Mouse (Mus musculus) leukemia stem cell, adult 10-12 weeks (primary cell): ENCODE data around the gene Bsn. TPM values are rescaled to one million over a fixed set of nuclear protein-coding genes. Genes with fewer than 3 reads are reported as not detected.

Experiments
- polyA plus RNA-seq: library from polyadenylated mRNA; stranded (reverse); fragments of >175 nt; gene quantifications from 2 replicates; pipeline ENCODE4 v1.2.3, GENCODE M21; 2012; ENCODE audit warnings: low replicate concordance

Bsn gene
- 1.0 and 3.3 TPM in 2 replicates for polyA plus RNA-seq

GRCm38 (mm10) chr9:108189787-108190679 lies at the start of gene Bsn:
Gene Bsn, minus strand, starts transcription at chr9:108190384.

DNA sequence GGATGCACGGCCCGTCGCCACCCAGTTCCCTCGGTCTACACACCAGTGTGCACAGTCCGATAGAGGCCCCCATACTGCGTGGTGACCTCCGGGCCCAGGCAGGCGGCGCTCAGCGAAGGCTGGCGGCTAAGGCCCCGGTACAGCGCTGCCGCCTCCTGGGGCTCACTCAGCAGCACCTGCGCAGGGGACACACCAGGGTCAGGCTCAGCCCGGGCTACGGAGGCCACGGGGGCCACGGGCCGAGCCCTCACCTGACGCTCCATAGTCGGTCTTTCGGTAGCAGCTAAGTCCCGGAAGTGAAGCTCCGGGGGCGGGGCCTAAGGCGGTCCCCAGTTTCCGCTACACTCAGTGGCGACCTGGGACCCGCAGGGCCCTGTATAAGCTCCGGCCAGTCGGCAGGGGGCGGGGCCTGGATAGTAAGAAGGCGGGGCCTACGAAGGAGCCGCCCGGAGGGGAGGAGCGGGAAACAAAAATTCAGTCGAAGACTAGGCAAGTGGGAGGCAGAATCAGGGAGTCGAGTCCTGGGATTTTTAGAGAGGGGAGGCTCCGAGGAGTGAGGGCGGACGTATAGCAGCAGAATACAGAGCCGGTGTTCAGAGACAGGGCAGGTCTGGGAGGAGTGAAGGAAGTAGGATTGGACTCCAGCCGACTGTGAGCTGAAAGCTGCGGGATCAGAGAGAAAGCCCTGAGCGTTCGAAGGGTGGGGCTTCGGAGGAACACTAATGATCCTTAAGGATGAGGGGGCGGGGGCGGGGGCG lies 95.8 kb downstream of the Bsn start, which contains the start of gene Apeh:
Apeh (minus strand) TSS at position 423 of the 758 bp plus-strand sequence.

DNA sequence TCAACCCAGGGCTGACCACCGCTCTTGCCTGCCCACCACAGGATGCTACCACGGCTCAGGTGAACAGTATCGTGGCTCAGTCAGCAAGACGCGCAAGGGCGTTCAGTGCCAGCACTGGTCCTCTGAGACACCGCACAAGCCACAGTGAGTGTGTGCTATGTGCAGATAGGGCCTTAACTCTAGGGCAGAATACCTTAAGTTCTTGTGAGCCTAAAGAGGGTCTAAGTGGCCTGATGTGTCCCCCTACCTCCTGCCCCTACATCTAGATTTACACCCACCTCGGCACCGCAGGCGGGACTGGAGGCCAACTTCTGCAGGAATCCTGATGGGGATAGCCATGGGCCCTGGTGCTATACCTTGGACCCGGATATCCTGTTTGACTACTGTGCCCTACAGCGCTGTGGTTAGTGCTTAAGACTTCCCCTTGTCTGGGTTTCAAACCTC lies 107.2 kb downstream of the Bsn start, which contains the start of gene Rnf123:
Rnf123 (minus strand) TSS at position 359 of the 444 bp plus-strand sequence.

DNA sequence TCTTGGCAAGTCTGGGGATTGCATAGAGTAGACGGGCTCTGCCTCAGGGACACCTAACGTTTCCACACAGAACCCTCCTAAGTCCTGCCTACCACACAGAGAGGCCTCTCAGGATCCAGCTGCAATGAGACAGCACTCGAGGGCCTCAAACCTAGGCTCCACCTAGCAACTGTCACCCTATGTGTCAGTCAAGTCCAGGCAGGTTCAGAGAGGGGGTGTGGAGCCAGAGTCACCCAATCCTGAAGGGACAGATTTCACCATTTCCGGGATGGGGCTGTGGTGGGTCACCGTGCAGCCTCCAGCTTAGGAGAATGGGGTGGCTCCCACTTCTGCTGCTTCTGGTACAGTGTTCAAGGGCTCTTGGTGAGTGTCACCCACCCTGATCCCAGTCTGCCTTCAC lies 110.0 kb downstream of the Bsn start, which contains the start of gene Mst1:
Mst1 (plus strand) TSS at position 269 of the 400 bp plus-strand sequence.

DNA sequence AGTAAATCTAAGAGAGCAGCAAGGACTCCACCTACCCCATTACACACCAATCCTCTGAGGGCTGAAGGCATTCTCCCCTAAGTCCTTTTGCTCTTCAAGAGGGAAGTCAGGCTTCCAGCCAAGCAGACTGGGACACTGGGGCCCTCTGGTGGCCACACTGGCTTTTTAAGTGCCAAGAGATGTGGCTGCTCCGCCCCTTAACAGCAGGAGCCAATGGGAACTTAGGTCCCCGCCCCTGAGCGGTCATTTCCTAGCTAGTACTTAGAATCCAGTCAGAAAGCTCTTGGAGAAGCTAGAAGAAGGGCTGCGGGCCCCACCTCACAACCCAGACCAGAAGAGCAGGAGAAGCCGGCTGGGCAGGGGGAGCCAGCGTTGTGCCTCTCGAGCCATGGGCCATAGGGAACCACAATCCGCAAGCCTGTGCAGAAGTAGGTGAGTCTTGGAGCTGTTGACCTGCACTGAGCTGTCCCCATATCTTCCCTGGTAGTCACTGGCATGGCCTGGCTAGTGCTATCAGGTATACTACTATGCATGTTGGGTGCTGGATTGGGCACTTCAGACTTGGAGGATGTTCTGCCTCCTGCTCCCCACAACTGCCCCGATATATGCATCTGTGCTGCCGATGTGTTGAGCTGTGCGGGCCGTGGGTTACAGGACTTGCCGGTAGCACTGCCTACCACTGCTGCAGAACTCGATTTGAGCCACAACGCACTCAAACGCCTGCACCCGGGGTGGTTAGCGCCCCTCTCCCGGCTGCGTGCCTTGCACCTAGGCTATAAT lies 137.1 kb downstream of the Bsn start, which contains the start of gene Amigo3:
Amigo3 (plus strand) TSS at position 275 of the 780 bp plus-strand sequence.

GRCm38 (mm10) chr9:108049016-108049455 lies 141.1 kb downstream of the Bsn start, which contains the start of gene Gmppb:
Gene Gmppb, plus strand, starts transcription at chr9:108049242.

Other genes with a start within 250 kb of the Bsn start
- 2.7 and 6.5 TPM in 2 replicates for gene Traip, start 240.2 kb downstream of the Bsn start, polyA plus RNA-seq
- 76.8 and 118 TPM in 2 replicates for gene Uba7, start 214.9 kb downstream of the Bsn start, polyA plus RNA-seq
- gene Gm20661, start 207.3 kb downstream of the Bsn start, polyA plus RNA-seq: 0.18 and 0.74 TPM in 2 replicates
- 50.5 and 70.3 TPM in 2 replicates for gene Inka1, start 204.5 kb downstream of the Bsn start, polyA plus RNA-seq
- gene Cdhr4, start 197.9 kb downstream of the Bsn start, polyA plus RNA-seq: 2.4 and 4.9 TPM in 2 replicates
- 0.19 and 0.35 TPM in 2 replicates for gene Gm20662, start 194.0 kb downstream of the Bsn start, polyA plus RNA-seq
- 72.3 and 72.6 TPM in 2 replicates for gene Ip6k1, start 187.9 kb downstream of the Bsn start, polyA plus RNA-seq
- gene Gmppb, start 141.1 kb downstream of the Bsn start, polyA plus RNA-seq: 2.6 and 31.6 TPM in 2 replicates
- gene Amigo3, start 137.2 kb downstream of the Bsn start, polyA plus RNA-seq: 0.14 and 1.2 TPM in 2 replicates
- 8.1 and 8.2 TPM in 2 replicates for gene Mst1, start 109.9 kb downstream of the Bsn start, polyA plus RNA-seq
- 173 and 722 TPM in 2 replicates for gene Rnf123, start 107.0 kb downstream of the Bsn start, polyA plus RNA-seq
- gene Apeh, start 95.8 kb downstream of the Bsn start, polyA plus RNA-seq: 69.6 and 170 TPM in 2 replicates
- gene Dag1, start 73.6 kb upstream of the Bsn start, polyA plus RNA-seq: 10.5 and 13.6 TPM in 2 replicates
- 0.14 TPM in 2 replicates for gene Nicn1, start 100.0 kb upstream of the Bsn start, polyA plus RNA-seq
- not detected in 2 replicates for gene Amt, start 106.5 kb upstream of the Bsn start, polyA plus RNA-seq
- gene Rhoa, start 115.7 kb upstream of the Bsn start, polyA plus RNA-seq: 53.2 and 101 TPM in 2 replicates
- 1.6 and 3.6 TPM in 2 replicates for gene Tcta, start 115.8 kb upstream of the Bsn start, polyA plus RNA-seq
- gene Gpx1, start 148.5 kb upstream of the Bsn start, polyA plus RNA-seq: 197 and 287 TPM in 2 replicates
- 10.2 and 101 TPM in 2 replicates for gene Usp4, start 157.5 kb upstream of the Bsn start, polyA plus RNA-seq
- 4.5 and 5.6 TPM in 2 replicates for gene 1700102P08Rik, start 202.4 kb upstream of the Bsn start, polyA plus RNA-seq
- gene Ccdc36, start 238.1 kb upstream of the Bsn start, polyA plus RNA-seq: 0.08 TPM in 1 of 2 replicates, not detected in the other
- not detected in 2 replicates for gene BC048562, start 246.1 kb upstream of the Bsn start, polyA plus RNA-seq